Mouse (Mus musculus): Measurements from ENCODE around the gene Mindy3. TPM values are rescaled to one million over a fixed set of nuclear protein-coding genes. Genes with fewer than 3 reads are reported as not detected.

Gene Mindy3
- polyA plus RNA-seq, 1 experiment from 2014 or later, result 37.1 TPM

DNA sequence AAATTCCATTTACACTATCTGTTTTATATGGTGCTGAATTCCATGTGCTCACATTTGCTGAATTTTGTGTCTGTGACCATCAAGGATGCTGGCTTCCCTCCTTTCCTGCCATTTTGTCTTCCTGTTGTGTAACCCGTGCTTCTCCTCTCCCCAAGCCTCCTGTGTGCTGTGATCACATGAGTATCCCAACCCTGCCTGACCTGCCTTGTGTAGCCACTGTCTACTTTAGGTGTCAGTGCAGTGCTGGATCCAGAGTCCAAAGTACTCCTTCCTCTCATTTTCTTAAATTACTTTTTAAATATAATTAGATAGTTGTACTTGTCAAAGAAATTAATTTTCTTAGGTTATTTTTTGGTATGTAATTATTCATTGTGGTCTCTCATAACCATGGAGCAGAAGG is 51.3 kb downstream of the Mindy3 start:
- no peak overlapping the region for H3K4me2 ChIP-seq
- no peaks in the 10 kb centered on the region for H3K4me1 ChIP-seq
- WGBS, result 79% methylated on average over 1 of the region's 1 CpGs
- H3K4me3 ChIP-seq (replicated peaks), result no peak overlapping the region
- no peaks in the 10 kb centered on the region for H3K9me3 ChIP-seq (replicated peaks)
- H3K36me3 ChIP-seq, result peaks cover 3% of the 10 kb centered on the region; the same call in 1 of the 2 replicates
- no peak for ATAC-seq (replicated peaks; ENCODE audit: low FRiP score)
- no peak overlapping the region for H3K27ac ChIP-seq
- H3K9ac ChIP-seq, result no peak overlapping the region
- no peaks in the 10 kb centered on the region for H3K27me3 ChIP-seq

- peaks cover 42% of the 10 kb centered on the region for H3K36me3 ChIP-seq
- no peak overlapping the region for H3K4me3 ChIP-seq (replicated peaks)
- H3K27ac ChIP-seq, result no peak overlapping the region
- H3K9me3 ChIP-seq (replicated peaks), result no peaks in the 10 kb centered on the region
- WGBS, result 88% methylated on average over 1 of the region's 1 CpGs
- H3K9ac ChIP-seq, result no peak overlapping the region
- H3K27me3 ChIP-seq, result no peaks in the 10 kb centered on the region
- no peak for ATAC-seq (replicated peaks; ENCODE audit: low FRiP score)
- H3K4me1 ChIP-seq, result no peaks in the 10 kb centered on the region
- no peak overlapping the region for H3K4me2 ChIP-seq
Measured at GRCm38 (mm10) chr2:12361310-12361709, 58.0 kb downstream of the Mindy3 start.

- Histone ChIP-seq H3K4me2 (no peak overlapping the region), H3K4me3 (replicated peaks) (no peak overlapping the region), H3K4me1 (0 out of 2 replicates have a peak, but pooled peaks cover 3% of the 10 kb centered on the region), H3K9me3 (replicated peaks) (no peaks in the 10 kb centered on the region), H3K27ac (no peak overlapping the region), H3K27me3 (no peaks in the 10 kb centered on the region), H3K36me3 (peaks cover 50% of the 10 kb centered on the region), H3K9ac (no peak overlapping the region)
- 94% methylated on average over 5 of the region's 5 CpGs for WGBS
- ATAC-seq (replicated peaks; ENCODE audit: low FRiP score), result no peak
Measured at GRCm38 (mm10) chr2:12354837-12355236, 64.4 kb downstream of the Mindy3 start.

DNA sequence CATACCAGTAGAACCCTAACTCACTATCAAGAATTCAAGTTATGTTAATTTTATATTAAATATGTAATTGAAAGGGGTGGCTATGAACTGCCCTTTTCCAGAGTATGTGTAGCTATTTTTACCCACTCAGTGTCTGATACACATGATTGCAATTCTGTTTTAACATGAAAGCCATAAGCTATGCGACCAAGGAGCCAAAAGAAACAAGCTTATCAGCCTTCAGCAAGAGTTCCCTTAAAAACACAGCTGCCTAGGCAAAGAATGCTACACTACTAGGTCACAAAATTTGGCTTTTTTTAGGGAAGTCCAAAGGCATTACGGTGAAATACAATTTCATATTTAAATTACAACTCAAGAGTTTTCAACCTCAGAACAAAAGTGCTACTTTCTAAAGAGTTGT is 70.4 kb downstream of the Mindy3 start:
- Histone ChIP-seq H3K27ac (peak overlapping the region; percentile 51; the same call in 1 of the 2 replicates), H3K9me3 (replicated peaks) (no peaks in the 10 kb centered on the region), H3K9ac (no peak overlapping the region), H3K4me2 (no peak overlapping the region), H3K4me3 (replicated peaks) (no peak overlapping the region), H3K36me3 (peaks cover 21% of the 10 kb centered on the region; the same call in 1 of the 2 replicates), H3K4me1 (0 out of 2 replicates have a peak, but pooled peaks cover 3% of the 10 kb centered on the region), H3K27me3 (no peaks in the 10 kb centered on the region)
- 74% methylated on average over 2 of the region's 2 CpGs for WGBS
- no peak for ATAC-seq (replicated peaks; ENCODE audit: low FRiP score)

GRCm38 (mm10) chr2:12331962-12332361 is 87.3 kb downstream of the Mindy3 start:
- Histone ChIP-seq H3K27ac (no peak overlapping the region), H3K4me3 (replicated peaks) (no peak overlapping the region), H3K9me3 (replicated peaks) (no peaks in the 10 kb centered on the region), H3K9ac (no peak overlapping the region), H3K4me1 (peaks cover 18% of the 10 kb centered on the region), H3K36me3 (no peaks in the 10 kb centered on the region), H3K4me2 (no peak overlapping the region), H3K27me3 (no peaks in the 10 kb centered on the region)
- 75% methylated on average over 2 of the region's 2 CpGs for WGBS
- no peak for ATAC-seq (replicated peaks; ENCODE audit: low FRiP score)

GRCm38 (mm10) chr2:12329620-12330019 is 89.7 kb downstream of the Mindy3 start:
- Histone ChIP-seq H3K4me3 (replicated peaks) (no peak overlapping the region), H3K9ac (no peak overlapping the region), H3K36me3 (no peaks in the 10 kb centered on the region), H3K4me1 (peaks cover 18% of the 10 kb centered on the region), H3K27me3 (no peaks in the 10 kb centered on the region), H3K27ac (no peak overlapping the region), H3K9me3 (replicated peaks) (no peaks in the 10 kb centered on the region), H3K4me2 (no peak overlapping the region)
- WGBS, result 60% methylated on average over 2 of the region's 2 CpGs
- no peak for ATAC-seq (replicated peaks; ENCODE audit: low FRiP score)

DNA sequence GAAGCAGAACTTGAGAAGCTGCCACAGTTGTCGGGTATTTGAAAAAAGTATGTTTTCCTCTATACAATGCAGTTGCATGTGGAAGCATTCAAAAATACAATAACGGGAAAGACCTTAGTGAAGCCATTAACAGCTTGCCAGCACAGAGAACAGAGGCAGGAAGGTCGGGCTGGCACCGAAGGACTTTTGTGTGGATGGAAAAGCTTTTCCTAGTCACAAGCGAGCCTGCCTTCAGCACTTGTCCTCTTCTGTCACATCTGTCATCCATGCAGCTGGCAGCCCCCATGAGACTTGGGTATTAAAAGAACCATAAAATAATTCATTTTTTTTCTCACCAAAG is 90.2 kb downstream of the Mindy3 start:
- Histone ChIP-seq H3K27me3 (no peaks in the 10 kb centered on the region), H3K9ac (no peak overlapping the region), H3K36me3 (no peaks in the 10 kb centered on the region), H3K4me2 (peak overlapping the region; percentile 62; the same call in 1 of the 2 replicates), H3K4me3 (replicated peaks) (no peak overlapping the region), H3K4me1 (peaks cover 18% of the 10 kb centered on the region), H3K27ac (no peak overlapping the region), H3K9me3 (replicated peaks) (no peaks in the 10 kb centered on the region)
- no peak for ATAC-seq (replicated peaks; ENCODE audit: low FRiP score)
- 23% methylated on average over 5 of the region's 5 CpGs for WGBS

DNA sequence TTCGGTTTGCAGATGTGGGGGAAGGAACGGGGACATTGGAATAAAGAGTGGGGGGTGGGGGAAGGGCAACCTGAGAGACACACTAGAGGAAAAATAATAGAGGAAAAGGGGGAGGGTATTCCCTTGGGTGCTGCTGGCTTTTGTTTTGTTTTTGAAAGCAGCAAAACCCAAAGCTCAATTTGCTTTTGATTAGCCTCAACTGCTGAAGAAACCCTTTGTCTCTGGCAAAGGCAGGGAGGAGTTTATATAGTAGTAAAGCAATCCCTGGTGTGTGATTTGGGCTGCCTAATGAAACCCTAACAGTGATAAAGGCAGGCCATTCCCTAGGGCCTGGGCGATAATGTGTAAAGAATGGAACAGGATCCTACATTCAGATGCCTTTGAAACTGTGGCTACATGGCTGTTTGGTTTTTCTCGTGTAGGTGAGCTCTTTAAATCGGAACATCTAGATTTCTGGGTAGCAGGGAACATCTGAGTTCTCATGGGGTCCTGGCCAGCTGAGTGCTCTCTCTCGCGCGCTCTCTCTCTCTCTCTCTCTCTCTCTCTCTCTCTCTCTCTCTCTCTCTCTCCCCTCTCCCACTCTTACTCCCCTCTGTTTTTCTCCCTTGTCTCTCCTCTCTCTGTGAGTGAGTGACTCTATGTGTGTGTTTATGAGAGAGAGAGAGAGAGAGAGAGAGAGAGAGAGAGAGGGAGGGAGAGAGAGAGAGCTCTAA is 90.8 kb downstream of the Mindy3 start:
- H3K4me3 ChIP-seq (replicated peaks), result no peak overlapping the region
- ATAC-seq (replicated peaks; ENCODE audit: low FRiP score), result no peak
- H3K27ac ChIP-seq, result no peak overlapping the region
- H3K4me1 ChIP-seq, result peaks cover 18% of the 10 kb centered on the region
- H3K9me3 ChIP-seq (replicated peaks), result no peaks in the 10 kb centered on the region
- H3K36me3 ChIP-seq, result no peaks in the 10 kb centered on the region
- 16% methylated on average over 8 of the region's 8 CpGs for WGBS
- H3K9ac ChIP-seq, result no peak overlapping the region
- H3K27me3 ChIP-seq, result no peaks in the 10 kb centered on the region
- H3K4me2 ChIP-seq, result peak overlapping the region; percentile 62

DNA sequence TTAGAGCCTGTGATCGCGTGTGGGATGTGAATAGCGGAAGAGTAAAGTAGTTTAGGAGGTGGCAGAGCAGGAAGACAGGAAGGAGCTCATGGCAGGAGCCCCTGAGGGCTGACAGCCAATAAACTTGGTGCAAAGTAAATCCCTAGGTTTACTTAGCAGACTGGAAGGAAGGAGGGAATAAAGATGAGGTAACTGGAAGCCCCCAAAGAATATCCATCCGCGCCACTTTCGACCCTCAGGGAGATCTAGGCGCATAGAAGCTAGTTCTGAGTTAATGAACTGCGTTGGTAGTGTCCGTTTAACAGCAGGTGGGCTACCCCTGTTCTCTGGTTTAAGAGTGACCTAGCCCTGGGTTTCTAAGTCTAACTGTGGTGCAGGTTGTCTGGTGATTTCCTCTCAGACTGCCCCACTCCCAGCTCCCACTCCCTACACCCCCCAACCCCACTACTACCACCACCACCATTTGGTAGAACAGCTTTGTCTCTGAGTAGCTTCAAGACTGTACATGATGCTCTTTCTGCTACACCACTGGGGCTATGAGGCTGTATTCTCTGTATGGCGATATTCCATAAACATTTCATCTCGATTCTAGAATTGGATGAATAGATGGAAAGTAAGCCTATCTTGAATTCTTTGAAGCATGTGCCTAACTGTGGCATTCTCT is 91.4 kb downstream of the Mindy3 start:
- 30% methylated on average over 11 of the region's 11 CpGs for WGBS
- no peak overlapping the region for H3K9ac ChIP-seq
- H3K27ac ChIP-seq, result no peak overlapping the region
- H3K4me2 ChIP-seq, result peak overlapping the region; percentile 62
- H3K4me1 ChIP-seq, result peaks cover 18% of the 10 kb centered on the region
- H3K27me3 ChIP-seq, result no peaks in the 10 kb centered on the region
- peak overlapping the region; percentile 38 for H3K4me3 ChIP-seq (replicated peaks)
- H3K9me3 ChIP-seq (replicated peaks), result 0 out of 2 replicates have a peak, but pooled peaks cover 1% of the 10 kb centered on the region
- H3K36me3 ChIP-seq, result no peaks in the 10 kb centered on the region
- peak; percentile 33; the same call in 1 of the 2 replicates for ATAC-seq (replicated peaks; ENCODE audit: low FRiP score)

- WGBS, result 6% methylated on average over 10 of the region's 10 CpGs
- Histone ChIP-seq H3K4me1 (peaks cover 18% of the 10 kb centered on the region), H3K4me3 (replicated peaks) (peak overlapping the region; percentile 38), H3K36me3 (no peaks in the 10 kb centered on the region), H3K27me3 (no peaks in the 10 kb centered on the region), H3K9ac (no peak overlapping the region), H3K9me3 (replicated peaks) (0 out of 2 replicates have a peak, but pooled peaks cover 5% of the 10 kb centered on the region), H3K4me2 (peak overlapping the region; percentile 62), H3K27ac (no peak overlapping the region)
- peak; percentile 83 for ATAC-seq (replicated peaks; ENCODE audit: low FRiP score)
Measured at GRCm38 (mm10) chr2:12327216-12327615, 92.1 kb downstream of the Mindy3 start.

- Histone ChIP-seq H3K4me1 (peaks cover 18% of the 10 kb centered on the region), H3K9me3 (replicated peaks) (0 out of 2 replicates have a peak, but pooled peaks cover 5% of the 10 kb centered on the region), H3K27me3 (no peaks in the 10 kb centered on the region), H3K9ac (no peak overlapping the region), H3K27ac (no peak overlapping the region), H3K36me3 (no peaks in the 10 kb centered on the region), H3K4me2 (no peak overlapping the region), H3K4me3 (replicated peaks) (no peak overlapping the region)
- no peak for ATAC-seq (replicated peaks; ENCODE audit: low FRiP score)
- 82% methylated on average over 2 of the region's 2 CpGs for WGBS
Measured at GRCm38 (mm10) chr2:12325868-12326267, 93.4 kb downstream of the Mindy3 start.

- 78% methylated on average over 6 of the region's 6 CpGs for WGBS
- H3K4me2 ChIP-seq, result no peak overlapping the region
- H3K4me3 ChIP-seq (replicated peaks), result no peak overlapping the region
- no peaks in the 10 kb centered on the region for H3K27me3 ChIP-seq
- no peak overlapping the region for H3K27ac ChIP-seq
- H3K9ac ChIP-seq, result no peak overlapping the region
- ATAC-seq (replicated peaks; ENCODE audit: low FRiP score), result no peak
- H3K4me1 ChIP-seq, result peaks cover 18% of the 10 kb centered on the region
- H3K36me3 ChIP-seq, result no peaks in the 10 kb centered on the region
- H3K9me3 ChIP-seq (replicated peaks), result 0 out of 2 replicates have a peak, but pooled peaks cover 5% of the 10 kb centered on the region
Measured at GRCm38 (mm10) chr2:12325417-12325816, 93.9 kb downstream of the Mindy3 start.

Measured in kidney, embryonic 15.5 days (tissue).